Mouse (Mus musculus) E14TG2a.4 (cell line): ENCODE measurements at regions not wholly inside any gene's neighbourhood (a gene's known extent, or its start where the extent isn't known, plus 50 kb on each side); places are given as distances from the start of the nearest gene placed in this dataset.

ENCODE experiments used
- CTCF ChIP-seq: conservative IDR thresholded peaks from 2 replicates; pipeline ENCODE4 v1.5.1; 2014; ENCODE audit warnings: low read length
- NANOG ChIP-seq: IDR thresholded peaks from 2 replicates; pipeline ENCODE4 v1.6.1; 2014; ENCODE audit warnings: borderline replicate concordance, low read length, mixed read lengths
- POU5F1 ChIP-seq: IDR thresholded peaks from 2 replicates; pipeline ENCODE4 v1.6.1; 2014; ENCODE audit warnings: low read length, borderline replicate concordance

- no peak for TF ChIP-seq CTCF
- no peak for TF ChIP-seq POU5F1
- no peak for TF ChIP-seq NANOG
Measured at GRCm38 (mm10) chr5:132881170-132881569, 338.0 kb upstream of the Auts2 start.
